Mouse (Mus musculus) C3H10T1/2 (cell line): ENCODE data around the gene Zfp879. TPM values are rescaled to one million over a fixed set of nuclear protein-coding genes. Genes with fewer than 3 reads are reported as not detected.

Experiments used
- polyA plus RNA-seq, 2 experiments: library from polyadenylated mRNA; unstranded; fragments of >200 nt; fragmentation: generic; extraction: Trizol; gene quantifications; one replicate each; pipeline ENCODE4 v1.2.1; 2012; ENCODE audit warnings: missing spikeins in 2 of 2

Zfp879 gene
- under 1 TPM in 1 of 2 experiments, not detected in 1; 0.01 TPM for polyA plus RNA-seq

DNA sequence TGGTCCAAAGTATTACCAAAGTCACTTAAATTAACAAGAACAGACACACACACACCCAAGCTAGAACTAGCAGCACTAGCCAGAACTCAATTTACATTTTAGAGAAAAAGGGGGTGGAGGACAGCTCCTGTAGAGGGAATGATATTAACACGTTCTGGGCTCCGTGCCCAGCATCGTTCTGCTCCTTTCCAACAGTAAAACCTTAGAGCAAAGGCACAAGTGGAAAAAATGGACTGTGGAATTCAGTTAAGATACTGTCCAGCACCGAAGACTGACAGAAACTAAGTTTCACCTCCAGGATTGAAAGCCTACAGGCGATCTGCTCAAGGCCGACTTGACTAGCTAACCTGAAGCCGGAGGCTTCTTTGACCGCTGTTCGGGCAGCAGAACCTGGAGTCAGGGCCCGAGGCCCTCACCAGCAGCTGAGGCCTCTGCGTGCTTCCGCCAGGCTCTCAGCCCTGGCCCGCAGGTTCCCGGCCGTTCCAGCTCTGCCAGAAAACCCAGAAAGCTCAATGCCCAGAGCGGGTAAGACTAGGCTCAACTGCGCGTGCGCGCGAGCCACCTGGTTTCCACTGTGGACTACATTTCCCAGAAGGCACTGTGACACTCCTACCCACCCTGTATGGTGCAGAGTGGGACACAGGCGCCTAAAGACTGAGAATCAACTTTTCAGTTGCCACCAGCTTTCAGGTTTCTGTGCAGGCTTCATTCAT lies at the start of gene Zfp879:
Gene Zfp879, minus strand, starts transcription at position 530 of the 713 bp plus-strand sequence.

GRCm38 (mm10) chr11:50887390-50888128 lies 46.2 kb upstream of the Zfp879 start, which contains the start of gene Zfp454:
Gene Zfp454 (minus strand): TSS chr11:50887651.

DNA sequence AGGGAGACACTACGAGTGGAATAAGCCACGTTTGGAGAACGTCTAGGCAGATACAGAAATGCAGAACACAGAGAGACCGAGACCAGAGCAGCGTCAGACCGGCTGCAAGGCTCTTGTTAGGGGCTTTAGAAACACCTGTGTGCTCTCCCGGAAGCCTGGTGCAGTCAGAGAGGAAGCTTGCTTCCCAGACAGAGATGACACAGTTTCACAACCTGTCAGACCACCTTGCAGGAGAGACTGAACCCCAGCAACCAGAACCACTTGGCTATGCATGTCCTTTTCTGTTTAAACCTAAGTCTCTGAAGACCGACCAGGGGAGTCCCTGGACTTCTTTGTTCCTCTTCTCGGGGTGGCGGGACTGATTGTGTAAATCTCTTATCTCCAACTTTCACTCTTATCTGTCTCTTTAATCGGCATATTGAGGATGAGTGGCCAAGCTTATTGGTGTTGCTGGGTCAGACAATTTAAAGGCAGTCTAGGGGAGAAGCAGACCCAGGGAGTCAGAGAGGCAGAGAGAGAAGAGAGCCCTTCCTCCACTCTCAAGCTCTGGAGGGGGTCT lies 8.9 kb upstream of the Zfp879 start, which contains the start of gene Grm6:
Gene Grm6, plus strand, starts transcription at position 509 of the 559 bp plus-strand sequence.

GRCm38 (mm10) chr11:50827010-50827953 lies 14.1 kb downstream of the Zfp879 start, which contains the start of gene Zfp354c:
Gene Zfp354c (minus strand): TSS chr11:50827724.

Other genes starting within 250 kb of the Zfp879 start
- 10 to 100 TPM in 1 of 2 experiments, under 1 TPM in 1; 0.64 to 31.7 TPM for gene Adamts2, start 239.5 kb downstream of the Zfp879 start, polyA plus RNA-seq
- 1 to 10 TPM in 1 of 2 experiments, under 1 TPM in 1; 0.15 to 3.1 TPM for gene Zfp354c, start 13.8 kb downstream of the Zfp879 start, polyA plus RNA-seq
- gene Grm6, start 9.1 kb upstream of the Zfp879 start, polyA plus RNA-seq = not detected
- gene Zfp454, start 46.1 kb upstream of the Zfp879 start, polyA plus RNA-seq = under 1 TPM in 1 of 2 experiments, not detected in 1; 0.04 TPM
- under 1 TPM; 0.22 to 0.54 TPM for gene Zfp2, start 74.6 kb upstream of the Zfp879 start, polyA plus RNA-seq
- under 1 TPM in 1 of 2 experiments, not detected in 1; 0.14 TPM for gene Zfp354b, start 90.1 kb upstream of the Zfp879 start, polyA plus RNA-seq
- gene 4933414I15Rik, start 102.2 kb upstream of the Zfp879 start, polyA plus RNA-seq = not detected
- not detected for gene Prop1, start 112.2 kb upstream of the Zfp879 start, polyA plus RNA-seq
- not detected for gene Olfr1378, start 125.0 kb upstream of the Zfp879 start, polyA plus RNA-seq
- gene Olfr1377, start 140.4 kb upstream of the Zfp879 start, polyA plus RNA-seq = not detected
- not detected for gene Olfr51, start 162.0 kb upstream of the Zfp879 start, polyA plus RNA-seq
- gene Olfr54, start 172.7 kb upstream of the Zfp879 start, polyA plus RNA-seq = not detected
- not detected for gene Olfr1375, start 206.6 kb upstream of the Zfp879 start, polyA plus RNA-seq
- 1 to 10 TPM in 1 of 2 experiments, under 1 TPM in 1; 0.08 to 1.4 TPM for gene Zfp354a, start 217.7 kb upstream of the Zfp879 start, polyA plus RNA-seq